Mouse (Mus musculus) forebrain, embryonic 11.5 days (tissue): ENCODE measurements at regions not wholly inside any gene's neighbourhood (a gene's known extent, or its start where the extent isn't known, plus 50 kb on each side); places are given as distances from the start of the nearest gene placed in this dataset.
A peak's percentile ranks its signal among the peaks of the same experiment; 100 is the strongest.

Source experiments
- ATAC-seq: fragments of 200-750 bp; cut with Nextera tagmentation; replicated peaks from 2 replicates; pipeline ENCODE4 v1.8.0; 2017; ENCODE audit warnings: moderate TSS enrichment; ENCODE audit not compliant: low FRiP score
- DNase-seq: peaks from one replicate; pipeline ENCODE4 v3.0.0-alpha.2; 2017; ENCODE audit warnings: low spot score
- H3K27ac ChIP-seq: fragments of 300-500 bp; sonication (generic); 2 replicates; pipeline ENCODE4 v1.5.1; 2014; ENCODE audit warnings: low read depth, low read length
- H3K27me3 ChIP-seq: fragments of 300-500 bp; sonication (generic); 2 replicates; pipeline ENCODE4 v1.6.1; 2014; ENCODE audit warnings: mild to moderate bottlenecking, low read length, mixed read lengths; ENCODE audit not compliant: control insufficient read depth, insufficient read depth
- H3K36me3 ChIP-seq: fragments of 300-500 bp; sonication (generic); 2 replicates; pipeline ENCODE4 v1.6.1; 2014; ENCODE audit warnings: mild to moderate bottlenecking, low read length, moderate library complexity, mixed read lengths; ENCODE audit not compliant: control insufficient read depth, insufficient read depth
- H3K4me1 ChIP-seq: fragments of 300-500 bp; sonication (generic); replicated peaks from 2 replicates; pipeline ENCODE4 v1.6.1; 2014; ENCODE audit warnings: low read length, mixed read lengths; ENCODE audit not compliant: control insufficient read depth, insufficient read depth
- H3K4me2 ChIP-seq: fragments of 300-500 bp; sonication (generic); 2 replicates; pipeline ENCODE4 v1.6.1; 2014; ENCODE audit warnings: low read depth, mild to moderate bottlenecking, low read length, moderate library complexity, mixed read lengths; ENCODE audit not compliant: severe bottlenecking
- H3K4me3 ChIP-seq: fragments of 300-500 bp; sonication (generic); 2 replicates; pipeline ENCODE4 v1.5.1; 2014; ENCODE audit warnings: low read depth, low read length
- H3K9ac ChIP-seq: fragments of 300-500 bp; sonication (generic); 2 replicates; pipeline ENCODE4 v1.6.1; 2014; ENCODE audit warnings: low read length
- H3K9me3 ChIP-seq: fragments of 300-500 bp; sonication (generic); 2 replicates; pipeline ENCODE4 v1.6.1; 2016; ENCODE audit warnings: low read length, mixed read lengths; ENCODE audit not compliant: control insufficient read depth
- WGBS: fragments of 180-500 bp; shearing (Covaris S2); extraction: QIAGEN DNeasy Blood & Tissue Kit; methylation state at CpG from one replicate; pipeline ENCODE4 v1.1.7; 2014; 5-methylcytosine and 5-hydroxymethylcytosine counted together

GRCm38 (mm10) chr10:66607141-66607540 is 488.8 kb upstream of the Jmjd1c start:
- Histone ChIP-seq H3K27me3 (no peaks in the 10 kb centered on the region), H3K9me3 (no peaks in the 10 kb centered on the region), H3K27ac (no peak overlapping the region), H3K36me3 (no peaks in the 10 kb centered on the region), H3K9ac (no peak overlapping the region), H3K4me2 (no peak overlapping the region), H3K4me1 (no peaks in the 10 kb centered on the region), H3K4me3 (no peak overlapping the region)
- WGBS: 47% methylated on average over 3 of the region's 3 CpGs
- ATAC-seq (no peak), DNase-seq (no peak)

DNA sequence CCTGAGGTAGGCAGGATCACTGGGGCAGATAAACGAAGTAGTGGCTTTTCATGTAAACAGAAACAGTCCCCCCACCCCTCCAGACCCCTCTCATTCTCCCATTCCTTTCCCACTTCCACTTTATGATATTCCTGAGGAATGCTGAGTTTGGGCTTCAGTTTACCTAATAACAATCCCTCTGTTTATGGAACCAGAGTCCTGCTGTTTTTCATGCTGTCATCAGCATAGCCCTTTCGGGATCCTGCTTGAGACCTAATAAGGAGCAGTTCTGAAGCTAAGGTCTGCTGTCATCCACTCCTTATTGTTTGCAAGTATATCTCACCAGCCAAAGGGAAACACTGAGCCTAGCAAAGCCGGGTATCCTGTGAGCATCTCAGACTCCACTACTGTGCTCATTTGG is 479.6 kb upstream of the Jmjd1c start:
- Histone ChIP-seq H3K4me1 (no peaks in the 10 kb centered on the region), H3K27me3 (no peaks in the 10 kb centered on the region), H3K36me3 (no peaks in the 10 kb centered on the region), H3K27ac (no peak overlapping the region), H3K9ac (no peak overlapping the region), H3K4me3 (no peak overlapping the region), H3K4me2 (no peak overlapping the region), H3K9me3 (no peaks in the 10 kb centered on the region)
- DNase-seq: no peak
- ATAC-seq: no peak
- 72% methylated on average over 3 of the region's 3 CpGs for WGBS

- H3K27me3 ChIP-seq: no peaks in the 10 kb centered on the region
Measured at GRCm38 (mm10) chr10:66630996-66631395, 464.9 kb upstream of the Jmjd1c start.

DNA sequence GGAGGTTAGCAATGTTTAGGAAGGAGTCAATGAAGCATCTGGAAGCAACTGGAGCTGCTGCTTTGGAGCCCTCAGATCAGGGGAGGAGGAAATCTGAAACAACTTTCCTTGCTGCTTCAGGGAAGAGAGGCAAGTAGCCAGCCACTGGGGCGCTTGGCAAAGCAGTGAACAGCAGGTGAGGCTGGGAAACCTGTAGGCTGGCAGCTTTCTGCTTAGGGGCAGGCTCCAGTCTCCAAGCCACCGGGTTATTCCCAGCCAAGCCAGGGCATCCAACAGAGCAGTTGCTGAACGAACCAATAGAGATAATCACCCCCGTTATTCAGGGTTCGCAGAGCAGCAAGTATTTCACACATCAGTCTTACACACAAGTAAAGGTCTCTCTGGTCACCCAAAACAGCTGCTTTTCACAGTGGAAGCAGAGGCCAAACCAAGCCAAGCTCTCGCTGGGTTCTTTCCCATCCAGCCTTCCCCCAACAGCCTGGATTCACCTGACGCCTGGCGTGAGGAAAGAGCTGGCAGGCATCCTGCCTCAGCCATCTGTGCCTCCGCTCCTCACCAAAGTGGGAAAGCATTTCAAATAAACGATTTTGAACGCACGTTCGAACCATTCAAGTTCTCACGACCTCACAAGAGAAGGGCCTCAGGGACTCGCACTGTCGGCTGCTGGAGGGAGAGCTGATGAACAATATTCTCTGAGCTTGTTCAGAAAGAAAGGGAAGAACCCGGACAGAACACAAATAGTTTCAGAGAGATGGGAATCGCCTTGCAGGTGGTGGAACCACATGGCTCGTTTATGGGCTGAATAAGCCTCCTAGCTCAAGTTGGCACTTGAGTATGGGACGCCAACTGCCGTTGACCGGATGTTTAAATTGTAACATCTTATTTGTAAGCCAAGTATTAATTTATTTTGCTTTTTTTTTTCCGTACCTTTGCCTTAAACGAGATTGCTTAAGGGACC is 454.8 kb upstream of the Jmjd1c start:
- DNase-seq (no peak), ATAC-seq (0 out of 2 replicates have a peak, but pooled peaks have one; percentile 24)
- H3K36me3 ChIP-seq: no peaks in the 10 kb centered on the region
- H3K27ac ChIP-seq: no peak overlapping the region
- H3K4me3 ChIP-seq: no peak overlapping the region
- H3K9me3 ChIP-seq: no peaks in the 10 kb centered on the region
- H3K9ac ChIP-seq: no peak overlapping the region
- H3K27me3 ChIP-seq: no peaks in the 10 kb centered on the region
- H3K4me2 ChIP-seq: no peak overlapping the region
- H3K4me1 ChIP-seq: no peaks in the 10 kb centered on the region; the same call in 1 of the 2 replicates
- WGBS: 62% methylated on average over 24 of the region's 24 CpGs

More at GRCm38 (mm10) chr10:66630996-66631395, 464.9 kb upstream of the Jmjd1c start:
- H3K9me3 ChIP-seq: no peaks in the 10 kb centered on the region
- H3K4me1 ChIP-seq: no peaks in the 10 kb centered on the region
- ATAC-seq (no peak), DNase-seq (no peak)
- H3K4me3 ChIP-seq: no peak overlapping the region
- WGBS: 86% methylated on average over 3 of the region's 3 CpGs
- no peaks in the 10 kb centered on the region for H3K36me3 ChIP-seq
- no peak overlapping the region for H3K4me2 ChIP-seq
- no peak overlapping the region for H3K27ac ChIP-seq
- no peak overlapping the region for H3K9ac ChIP-seq

DNA sequence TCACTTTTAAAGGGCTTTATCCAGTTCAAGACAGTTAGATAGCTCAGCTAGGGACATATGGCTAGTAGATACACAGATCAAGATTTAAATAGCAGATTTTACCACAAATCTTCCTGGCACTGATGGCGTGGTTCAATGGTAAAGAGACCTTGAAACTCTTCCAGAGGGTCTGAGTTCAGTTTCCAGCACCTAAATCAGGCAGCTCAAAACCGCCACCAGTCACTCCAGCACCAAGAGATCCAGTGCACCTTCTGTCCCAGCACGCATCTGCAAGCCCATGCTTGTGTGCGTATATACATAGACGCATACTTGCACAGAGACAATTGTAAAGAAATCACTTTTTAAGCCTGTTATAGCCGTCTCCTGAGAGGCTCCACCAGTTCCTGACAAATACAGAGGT is 454.0 kb upstream of the Jmjd1c start:
- DNase-seq: no peak
- no peaks in the 10 kb centered on the region for H3K36me3 ChIP-seq
- no peak overlapping the region for H3K9ac ChIP-seq

DNA sequence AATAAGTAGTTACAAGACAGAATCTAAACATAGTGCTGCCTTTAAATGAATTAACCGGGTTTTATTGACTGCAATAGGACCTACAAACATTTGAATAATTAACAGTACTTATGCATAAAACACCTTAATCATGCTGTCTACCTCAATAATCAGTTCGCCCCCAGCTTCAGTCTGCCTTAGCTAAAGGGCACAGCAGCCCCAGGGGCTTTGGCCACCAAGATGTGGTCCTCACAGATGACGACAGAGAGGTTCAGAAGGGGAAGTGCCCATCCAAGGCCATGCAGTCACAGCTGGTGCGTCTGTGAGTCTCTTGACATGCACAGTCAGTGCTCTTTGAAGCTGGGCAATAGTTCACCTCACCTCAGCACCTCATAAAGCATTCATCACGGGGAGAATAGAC is 452.8 kb upstream of the Jmjd1c start:
- H3K36me3 ChIP-seq: no peaks in the 10 kb centered on the region
- WGBS: 77% methylated on average over 5 of the region's 5 CpGs
- no peak for ATAC-seq

More for the DNA sequence above, 454.0 kb upstream of the Jmjd1c start:
- Histone ChIP-seq H3K4me3 (no peak overlapping the region), H3K4me2 (no peak overlapping the region), H3K9me3 (no peaks in the 10 kb centered on the region), H3K4me1 (no peaks in the 10 kb centered on the region; the same call in 1 of the 2 replicates), H3K27me3 (no peaks in the 10 kb centered on the region), H3K27ac (no peak overlapping the region)
- 92% methylated on average over 6 of the region's 6 CpGs for WGBS
- ATAC-seq: no peak

GRCm38 (mm10) chr10:66657520-66657919 is 438.4 kb upstream of the Jmjd1c start:
- WGBS: 94% methylated on average over 5 of the region's 5 CpGs
- no peak overlapping the region for H3K9ac ChIP-seq

More for the DNA sequence above, 452.8 kb upstream of the Jmjd1c start:
- H3K27ac ChIP-seq: no peak overlapping the region
- no peak overlapping the region for H3K4me3 ChIP-seq
- no peaks in the 10 kb centered on the region for H3K27me3 ChIP-seq
- no peak for DNase-seq
- no peak overlapping the region for H3K9ac ChIP-seq
- no peak overlapping the region for H3K4me2 ChIP-seq
- no peaks in the 10 kb centered on the region; the same call in 1 of the 2 replicates for H3K4me1 ChIP-seq
- no peaks in the 10 kb centered on the region for H3K9me3 ChIP-seq

GRCm38 (mm10) chr10:66683160-66683559 is 412.8 kb upstream of the Jmjd1c start:
- Histone ChIP-seq H3K36me3 (no peaks in the 10 kb centered on the region), H3K27ac (no peak overlapping the region), H3K9me3 (no peaks in the 10 kb centered on the region; the same call in 1 of the 2 replicates), H3K9ac (no peak overlapping the region), H3K27me3 (no peaks in the 10 kb centered on the region), H3K4me1 (no peaks in the 10 kb centered on the region), H3K4me2 (no peak overlapping the region), H3K4me3 (no peak overlapping the region)
- WGBS: 92% methylated on average over 6 of the region's 6 CpGs
- DNase-seq (no peak), ATAC-seq (no peak)

More at GRCm38 (mm10) chr10:66657520-66657919, 438.4 kb upstream of the Jmjd1c start:
- H3K4me3 ChIP-seq: no peak overlapping the region
- ATAC-seq (no peak), DNase-seq (no peak)
- no peaks in the 10 kb centered on the region for H3K27me3 ChIP-seq
- no peaks in the 10 kb centered on the region for H3K4me1 ChIP-seq
- H3K36me3 ChIP-seq: no peaks in the 10 kb centered on the region
- H3K9me3 ChIP-seq: no peaks in the 10 kb centered on the region
- H3K4me2 ChIP-seq: no peak overlapping the region
- H3K27ac ChIP-seq: no peak overlapping the region
